Mouse (Mus musculus) testis, postnatal 10 days (tissue): ENCODE results near the gene Slc6a12.

Experiments used
- DNase-seq: peaks from one replicate; pipeline ENCODE4 v3.0.0; 2021; ENCODE audit warnings: low spot score

The Slc6a12 gene

DNA sequence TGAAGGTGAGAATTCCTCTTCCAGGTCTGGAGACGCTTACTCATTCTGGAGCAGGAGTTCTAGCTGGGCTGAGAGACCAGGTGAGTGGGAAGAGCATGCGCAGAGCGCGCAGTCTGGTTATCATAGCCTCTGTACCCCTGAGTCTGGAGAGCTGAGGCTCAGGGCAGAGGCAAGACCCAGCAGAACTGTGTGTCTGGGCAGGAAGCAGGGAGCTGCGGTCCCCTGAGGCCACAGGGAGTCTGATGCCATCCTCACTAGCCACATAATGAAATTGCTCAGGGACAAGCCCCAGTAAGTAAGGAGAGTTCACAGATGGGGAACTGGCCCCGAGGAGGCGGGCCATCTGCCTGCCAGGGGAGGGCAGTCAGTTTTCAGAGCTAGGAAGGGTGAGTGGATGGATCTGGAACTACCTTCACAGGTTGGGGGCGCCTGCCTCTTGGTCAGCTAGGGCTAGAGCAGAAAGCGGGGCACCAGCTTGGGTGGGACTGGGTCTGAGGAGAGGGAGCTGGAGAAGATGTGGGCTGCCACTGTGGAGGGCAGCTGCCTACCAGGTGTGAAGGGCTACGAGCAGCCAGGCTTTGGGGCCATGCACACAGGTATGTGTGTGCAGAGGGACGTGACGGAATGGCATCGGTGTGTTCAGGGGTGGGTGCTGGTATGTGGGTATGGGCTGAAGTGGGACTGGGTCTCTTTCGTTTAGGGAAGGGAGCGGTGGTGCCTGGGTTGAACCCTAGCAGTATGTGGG, at the start of gene Slc6a12:
Slc6a12 (plus strand) TSS at position 51 of the 745 bp plus-strand sequence.
- no peak for DNase-seq

- DNase-seq: no peak
These were observed 43.6 kb upstream of the Slc6a12 start for GRCm38 (mm10) chr6:121299317-121299716.

DNA sequence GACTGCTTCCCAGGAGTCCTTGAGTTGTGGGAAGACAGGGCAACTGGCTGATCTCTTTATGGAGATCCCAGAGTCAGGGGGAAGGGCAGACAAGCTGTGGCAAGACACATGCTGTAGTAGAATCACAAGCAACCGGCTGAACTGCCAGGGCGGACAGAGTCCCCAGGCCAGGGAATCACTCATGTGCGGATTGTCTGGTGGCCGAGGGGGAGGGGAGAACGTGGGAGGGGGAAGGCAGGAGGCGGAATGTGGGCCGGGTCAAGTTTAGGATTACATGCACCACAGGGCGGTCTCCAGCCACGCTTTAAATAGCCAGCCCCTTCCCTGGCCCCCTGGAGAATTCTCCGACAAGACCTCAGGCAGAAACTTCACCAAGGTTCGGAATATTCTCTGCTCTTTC, 42.9 kb upstream of the Slc6a12 start, which contains the start of gene Slc6a13:
Slc6a13 (plus strand) TSS at position 274 of the 400 bp plus-strand sequence.
- DNase-seq: peak; percentile 51

GRCm38 (mm10) chr6:121300504-121300903, 42.4 kb upstream of the Slc6a12 start:
- no peak for DNase-seq

GRCm38 (mm10) chr6:121303466-121304220, 39.2 kb upstream of the Slc6a12 start:
- DNase-seq: no peak

- DNase-seq: no peak
These were observed 38.2 kb upstream of the Slc6a12 start for GRCm38 (mm10) chr6:121304630-121305029.

DNA sequence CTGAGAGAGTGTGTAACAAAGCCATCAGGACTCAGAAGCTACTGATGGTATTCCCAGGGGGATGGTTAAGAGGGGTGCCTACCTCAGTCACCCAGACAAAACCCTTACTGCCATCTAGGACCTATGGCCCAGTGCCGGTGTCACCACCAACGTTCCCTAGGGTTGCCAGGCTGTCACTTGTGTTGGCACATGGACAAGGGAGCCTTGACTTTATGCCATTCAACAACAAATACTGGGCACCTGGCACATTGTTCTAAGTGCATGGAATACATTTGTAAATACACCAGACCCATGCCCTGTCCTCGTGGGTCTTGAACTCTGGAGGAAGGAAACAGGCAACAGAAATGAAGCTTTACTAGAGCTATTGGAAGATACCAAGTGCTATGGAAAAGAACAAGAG, 37.3 kb upstream of the Slc6a12 start:
- no peak for DNase-seq

- DNase-seq: no peak
These were observed 31.9 kb upstream of the Slc6a12 start for GRCm38 (mm10) chr6:121310984-121311383.

DNA sequence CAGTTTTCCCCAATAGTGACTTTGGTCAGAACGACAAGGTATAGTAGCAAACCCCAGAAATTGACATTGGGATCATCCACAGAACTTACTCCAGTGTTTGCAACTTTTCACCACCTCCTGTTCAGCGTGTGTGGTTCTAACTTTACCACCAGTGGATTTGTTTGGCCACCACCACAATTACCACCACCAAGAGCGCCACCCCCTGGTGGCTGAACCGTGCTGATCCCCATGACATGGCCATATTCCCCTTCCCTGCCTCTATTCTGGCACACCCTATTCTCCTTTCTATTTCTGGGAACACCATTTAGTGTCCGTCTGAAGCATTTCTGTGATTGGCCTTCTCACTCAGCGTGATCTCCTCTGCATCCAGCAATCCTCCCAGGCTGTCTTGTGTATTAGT, 23.8 kb upstream of the Slc6a12 start:
- DNase-seq: no peak

DNA sequence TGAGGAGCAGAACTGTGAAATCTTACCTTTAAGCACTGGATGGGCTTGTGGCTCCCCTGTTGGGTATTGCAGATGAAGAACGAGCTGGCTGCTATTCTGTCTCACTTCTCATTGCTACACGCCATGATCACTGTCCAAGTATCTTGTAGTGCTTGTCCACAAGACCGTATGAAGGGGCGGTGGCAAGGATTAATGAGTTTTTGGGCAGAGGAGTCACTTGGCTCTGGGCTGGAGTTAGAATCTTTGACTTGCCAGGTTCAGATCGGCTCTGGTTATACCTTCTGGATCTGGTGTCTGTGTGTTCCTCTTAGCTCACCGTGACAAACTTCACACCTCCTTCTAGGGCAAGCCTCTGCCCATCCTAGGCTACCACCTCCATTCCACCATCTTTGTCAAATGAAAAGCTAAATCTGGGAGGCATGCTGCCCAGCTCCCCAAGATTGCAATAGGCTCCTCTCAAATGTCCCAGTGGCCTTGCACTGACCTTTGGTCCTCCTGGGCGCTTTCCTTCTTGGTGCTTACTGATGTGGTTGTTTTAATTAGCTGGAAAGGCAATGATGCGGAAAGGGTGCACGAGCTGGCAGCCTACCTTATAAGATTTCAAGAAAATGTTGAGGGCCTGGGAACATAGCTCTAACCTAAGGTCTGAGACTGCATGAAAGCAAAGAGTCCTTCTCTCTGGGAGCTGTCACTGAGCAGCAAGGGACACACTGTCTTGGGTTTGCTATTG, 20.3 kb upstream of the Slc6a12 start:
- DNase-seq: no peak

DNA sequence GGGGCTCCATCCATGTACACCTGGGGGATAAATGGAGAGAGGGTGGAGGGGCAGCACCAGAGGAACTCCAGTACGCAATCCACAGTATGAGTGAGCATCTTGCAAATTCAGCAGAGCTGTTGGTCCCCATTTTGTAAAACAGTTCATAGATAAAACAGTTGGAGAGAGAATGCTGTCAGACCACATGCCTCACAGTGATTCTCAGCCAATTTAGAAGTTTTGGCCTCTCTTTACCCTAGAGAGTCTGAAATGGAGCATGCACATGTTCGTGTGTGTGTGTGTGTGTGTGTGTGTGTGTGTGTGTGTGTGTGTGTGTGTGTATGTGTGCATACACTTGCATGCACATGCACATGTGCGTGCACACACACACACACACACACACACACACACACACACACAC, 17.6 kb upstream of the Slc6a12 start:
- no peak for DNase-seq

GRCm38 (mm10) chr6:121325740-121326139, 17.1 kb upstream of the Slc6a12 start:
- no peak for DNase-seq

- DNase-seq: no peak
These were observed 16.3 kb upstream of the Slc6a12 start for GRCm38 (mm10) chr6:121326486-121327069.

- no peak for DNase-seq
These were observed 14.4 kb upstream of the Slc6a12 start for GRCm38 (mm10) chr6:121328417-121328884.

GRCm38 (mm10) chr6:121329848-121330508, 12.9 kb upstream of the Slc6a12 start:
- no peak for DNase-seq

GRCm38 (mm10) chr6:121335841-121336240, 7.0 kb upstream of the Slc6a12 start:
- DNase-seq: no peak

DNA sequence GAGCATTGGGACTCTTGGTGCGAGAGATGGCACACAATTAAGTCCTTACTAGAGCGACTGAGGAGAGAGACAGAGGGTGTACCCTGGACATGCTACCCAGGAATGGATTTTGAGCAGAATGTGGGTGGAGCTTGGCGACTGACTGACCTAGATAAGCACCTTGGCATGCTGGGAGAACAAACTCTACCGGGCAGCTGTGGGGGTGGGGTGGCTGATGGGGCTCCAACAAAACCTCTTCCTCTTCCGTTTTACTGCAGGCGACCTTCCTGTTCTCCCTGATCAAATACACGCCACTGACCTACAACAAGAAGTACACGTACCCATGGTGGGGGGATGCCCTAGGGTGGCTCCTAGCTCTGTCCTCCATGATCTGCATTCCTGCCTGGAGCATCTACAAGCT, 6.3 kb upstream of the Slc6a12 start:
- no peak for DNase-seq

DNA sequence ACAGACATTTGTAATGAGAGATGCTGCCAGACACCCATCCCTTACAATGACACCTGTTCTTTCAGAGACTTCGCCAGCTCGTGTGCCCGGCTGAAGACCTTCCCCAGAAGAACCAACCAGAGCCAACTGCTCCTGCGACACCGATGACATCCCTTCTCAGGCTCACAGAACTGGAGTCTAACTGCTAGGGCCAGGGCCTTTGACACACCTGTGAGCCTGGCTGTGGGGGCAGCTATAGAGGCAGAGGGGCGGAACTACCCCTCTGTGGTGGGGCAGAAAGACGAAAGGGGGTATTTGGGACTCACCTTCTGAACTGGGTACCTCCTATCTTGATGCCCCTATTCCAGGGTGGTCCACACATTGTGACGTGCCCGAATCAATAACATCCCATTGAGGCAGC, 5.6 kb upstream of the Slc6a12 start:
- DNase-seq: no peak

DNA sequence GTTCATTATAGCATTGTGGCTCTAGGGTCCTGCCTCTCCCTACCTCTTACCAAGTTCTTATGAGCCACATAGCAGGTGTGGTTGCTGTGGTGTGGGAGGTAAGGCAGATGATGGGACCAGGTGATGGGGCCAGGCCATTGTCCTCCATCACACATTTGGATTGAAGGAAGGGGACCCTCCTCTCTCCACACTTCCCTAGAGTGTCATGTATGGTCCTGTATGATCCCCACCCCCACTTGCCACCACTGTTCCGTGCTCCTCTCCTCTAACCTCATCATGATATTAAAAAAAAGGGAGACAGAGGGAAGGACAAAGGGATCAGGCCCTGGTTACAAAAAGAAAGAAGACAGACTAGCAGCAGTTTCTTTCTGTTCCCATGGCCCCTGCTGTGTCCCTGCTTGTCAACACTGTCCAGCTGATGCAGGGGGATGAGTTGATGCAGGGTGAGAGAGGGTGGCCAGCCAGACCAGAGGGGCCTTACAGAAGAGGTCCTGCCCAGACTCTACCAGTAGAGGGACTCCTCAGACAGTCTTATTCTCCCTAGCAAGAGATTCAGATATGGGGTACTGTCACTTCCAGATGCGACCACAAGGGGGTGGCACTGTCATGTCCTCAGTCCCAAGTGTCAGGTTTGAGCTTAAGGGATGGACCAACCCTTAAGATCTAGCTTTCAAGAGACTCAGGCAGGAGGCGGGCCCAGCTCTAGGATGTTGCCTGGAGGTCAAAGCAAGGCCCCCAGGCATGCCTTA, 4.9 kb upstream of the Slc6a12 start:
- peak; percentile 87 for DNase-seq

DNA sequence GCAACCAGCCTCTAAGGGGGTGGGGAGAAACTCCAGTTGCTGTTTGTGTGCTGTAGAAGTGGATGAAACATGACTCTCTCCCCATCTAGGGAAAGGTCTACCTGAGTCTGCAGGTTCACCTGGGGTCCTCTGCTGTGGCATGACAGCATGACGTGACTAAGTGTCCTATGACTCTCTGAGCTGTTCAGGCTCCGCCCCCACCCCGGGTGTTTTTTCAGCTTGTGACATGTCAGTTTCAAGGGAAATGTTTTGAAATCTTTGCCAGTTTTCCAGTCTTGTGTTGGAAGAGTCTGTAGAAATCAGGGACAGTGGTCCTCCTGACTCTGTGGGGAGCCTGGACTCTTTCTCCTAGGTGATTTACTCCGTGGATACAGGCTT, 4.4 kb upstream of the Slc6a12 start:
- no peak for DNase-seq

- DNase-seq: no peak
These were observed 1.2 kb upstream of the Slc6a12 start for GRCm38 (mm10) chr6:121341650-121342049.
